Mouse (Mus musculus) stomach, embryonic 15.5 days (tissue): ENCODE results near the gene Zswim5. TPM values are rescaled to one million over a fixed set of nuclear protein-coding genes. Genes with fewer than 3 reads are reported as not detected.

Source experiments
- ATAC-seq: fragments of 200-750 bp; cut with Nextera tagmentation; 2 replicates; pipeline ENCODE4 v1.8.0; 2017; ENCODE audit warnings: low read depth, moderate number of reproducible peaks, moderate TSS enrichment; ENCODE audit not compliant: insufficient read depth, low FRiP score
- H3K27ac ChIP-seq: fragments of 300-500 bp; sonication (generic); 2 replicates; pipeline ENCODE4 v1.5.1; 2015; ENCODE audit warnings: mild to moderate bottlenecking, inconsistent platforms
- H3K27me3 ChIP-seq: fragments of 300-500 bp; sonication (generic); replicated peaks from 2 replicates; pipeline ENCODE4 v1.6.1; 2015; ENCODE audit warnings: inconsistent platforms
- H3K36me3 ChIP-seq: fragments of 300-500 bp; sonication (generic); 2 replicates; pipeline ENCODE4 v1.6.1; 2015; ENCODE audit warnings: inconsistent platforms
- H3K4me1 ChIP-seq: fragments of 300-500 bp; sonication (generic); 2 replicates; pipeline ENCODE4 v1.6.1; 2015; ENCODE audit warnings: inconsistent platforms
- H3K4me2 ChIP-seq: fragments of 300-500 bp; sonication (generic); 2 replicates; pipeline ENCODE4 v1.6.1; 2015; ENCODE audit warnings: mild to moderate bottlenecking, inconsistent platforms
- H3K4me3 ChIP-seq: fragments of 300-500 bp; sonication (generic); replicated peaks from 2 replicates; pipeline ENCODE4 v1.5.1; 2015; ENCODE audit warnings: inconsistent platforms
- H3K9ac ChIP-seq: fragments of 300-500 bp; sonication (generic); 2 replicates; pipeline ENCODE4 v1.6.1; 2015; ENCODE audit warnings: inconsistent platforms
- H3K9me3 ChIP-seq: fragments of 300-500 bp; sonication (generic); 2 replicates; pipeline ENCODE4 v1.6.1; 2016; ENCODE audit warnings: inconsistent platforms
- WGBS: fragments of 180-500 bp; shearing (Covaris S2); methylation state at CpG from one replicate; pipeline ENCODE4 v1.1.7; 2015; 5-methylcytosine and 5-hydroxymethylcytosine counted together
- polyA plus RNA-seq: library from polyadenylated mRNA; unstranded; fragments of >200 nt; fragmentation: Nextera tagmentation; extraction: Ambion mirVana; gene quantifications from 2 replicates; pipeline ENCODE4 v1.2.1, GENCODE M21; 2015

Zswim5 gene
- polyA plus RNA-seq, 1 experiment from 2014 or later: 0.67 TPM

DNA sequence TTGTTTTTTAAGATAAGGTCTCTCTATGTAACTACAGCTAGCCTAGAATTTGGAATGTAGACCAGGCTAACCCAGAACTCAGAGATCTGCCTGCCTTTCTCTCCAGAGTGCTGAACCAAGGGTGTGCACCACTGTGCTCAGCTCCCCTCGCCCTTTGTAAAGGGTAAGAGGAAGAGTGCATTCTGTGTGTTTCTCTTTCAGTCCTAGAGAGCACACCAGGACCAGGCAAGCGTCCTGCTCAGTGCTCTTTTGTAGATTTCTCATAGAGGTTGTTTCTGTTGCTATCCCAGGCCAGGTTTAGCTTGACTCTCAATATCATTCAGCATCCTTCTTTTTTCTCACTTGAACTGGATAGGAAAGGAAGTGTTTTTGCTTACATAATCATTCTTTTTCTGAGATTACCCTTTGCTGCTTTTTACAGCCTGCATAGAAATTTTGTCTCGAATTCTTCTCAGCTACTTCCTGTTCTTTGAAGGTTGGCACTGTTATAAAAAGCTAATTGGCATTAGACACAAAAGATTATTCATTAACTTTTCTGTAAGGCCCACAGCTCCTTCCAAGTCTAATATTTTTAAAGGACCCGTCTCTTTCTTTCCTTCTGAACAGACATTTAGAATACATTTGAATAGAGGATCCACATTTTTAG lies 51.0 kb downstream of the Zswim5 start:
- Histone ChIP-seq H3K27me3 (no peaks in the 10 kb centered on the region), H3K4me1 (no peaks in the 10 kb centered on the region), H3K9me3 (no peaks in the 10 kb centered on the region), H3K27ac (no peak overlapping the region), H3K4me3 (no peak overlapping the region), H3K4me2 (no peak overlapping the region), H3K36me3 (no peaks in the 10 kb centered on the region), H3K9ac (no peak overlapping the region)
- 57% methylated on average over 4 of the region's 4 CpGs for WGBS
- ATAC-seq: no peak

DNA sequence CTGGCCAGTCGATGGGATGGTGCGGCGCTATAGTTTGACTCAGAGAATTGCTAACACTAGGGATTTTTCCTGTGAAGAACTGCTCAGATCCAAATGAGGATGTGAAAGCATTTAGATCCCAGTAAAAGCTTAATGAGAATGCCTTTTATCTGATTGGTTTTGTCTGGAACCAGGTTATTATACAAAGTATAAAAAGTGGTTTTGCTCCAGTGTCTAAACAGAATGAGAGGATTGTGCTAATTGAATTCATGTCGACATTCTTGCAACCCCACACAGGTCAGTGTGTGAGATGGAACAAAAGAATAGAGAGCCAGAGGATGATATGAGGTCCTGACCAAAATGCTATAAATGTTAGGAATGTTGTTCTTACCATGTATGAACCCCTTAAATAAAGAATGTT lies 62.4 kb downstream of the Zswim5 start:
- Histone ChIP-seq H3K4me2 (no peak overlapping the region), H3K27me3 (no peaks in the 10 kb centered on the region), H3K4me1 (no peaks in the 10 kb centered on the region), H3K9ac (no peak overlapping the region), H3K4me3 (no peak overlapping the region), H3K9me3 (no peaks in the 10 kb centered on the region), H3K27ac (no peak overlapping the region), H3K36me3 (no peaks in the 10 kb centered on the region)
- no peak for ATAC-seq
- 74% methylated on average over 4 of the region's 4 CpGs for WGBS

DNA sequence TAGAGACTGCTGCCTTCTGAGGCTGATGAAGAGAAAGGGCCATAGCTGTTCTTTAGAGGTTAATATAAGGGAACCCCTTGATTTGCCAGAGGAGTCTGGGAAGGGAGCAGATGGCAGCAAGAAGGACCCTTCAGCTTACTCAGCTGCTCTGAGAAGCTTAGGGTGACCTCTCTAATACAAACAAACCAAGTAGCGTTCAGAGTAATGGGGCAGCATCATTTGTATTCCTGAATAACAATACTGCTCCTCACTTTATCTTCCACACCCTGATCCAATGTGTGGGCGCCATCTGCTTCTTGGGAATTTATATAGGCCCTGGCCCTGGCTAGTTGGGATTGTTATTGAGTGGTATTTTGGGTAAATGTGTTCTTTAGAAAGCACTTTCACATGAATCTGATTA lies 65.5 kb downstream of the Zswim5 start:
- no peaks in the 10 kb centered on the region for H3K36me3 ChIP-seq
- no peak for ATAC-seq
- H3K4me3 ChIP-seq: no peak overlapping the region
- no peak overlapping the region for H3K4me2 ChIP-seq
- no peaks in the 10 kb centered on the region for H3K27me3 ChIP-seq
- H3K9ac ChIP-seq: no peak overlapping the region
- no peaks in the 10 kb centered on the region for H3K9me3 ChIP-seq
- H3K27ac ChIP-seq: no peak overlapping the region
- 53% methylated on average over 2 of the region's 2 CpGs for WGBS
- H3K4me1 ChIP-seq: no peaks in the 10 kb centered on the region

DNA sequence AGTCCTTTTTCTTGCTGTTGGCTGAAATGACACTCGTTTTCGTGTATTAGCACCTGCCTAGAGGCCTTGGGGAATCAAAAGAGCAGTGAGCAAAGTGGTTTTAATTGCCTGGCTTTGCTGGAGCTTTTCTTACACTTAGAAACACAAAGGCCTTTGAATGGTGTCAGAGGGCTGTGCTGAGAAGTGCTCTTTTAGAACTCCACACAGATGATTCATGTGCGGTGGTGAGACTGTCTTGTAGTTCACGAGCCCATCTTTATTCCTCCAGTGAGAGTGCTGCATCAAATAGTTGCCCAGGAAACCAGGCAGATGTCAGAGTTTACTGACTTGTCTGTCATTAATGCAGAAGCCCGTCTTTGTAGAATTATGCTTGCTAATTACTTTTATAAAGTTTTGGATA lies 66.9 kb downstream of the Zswim5 start:
- WGBS: 63% methylated on average over 5 of the region's 5 CpGs
- Histone ChIP-seq H3K4me1 (no peaks in the 10 kb centered on the region), H3K27ac (no peak overlapping the region), H3K9me3 (no peaks in the 10 kb centered on the region), H3K27me3 (no peaks in the 10 kb centered on the region), H3K36me3 (no peaks in the 10 kb centered on the region), H3K4me2 (no peak overlapping the region), H3K9ac (no peak overlapping the region), H3K4me3 (no peak overlapping the region)
- no peak for ATAC-seq

DNA sequence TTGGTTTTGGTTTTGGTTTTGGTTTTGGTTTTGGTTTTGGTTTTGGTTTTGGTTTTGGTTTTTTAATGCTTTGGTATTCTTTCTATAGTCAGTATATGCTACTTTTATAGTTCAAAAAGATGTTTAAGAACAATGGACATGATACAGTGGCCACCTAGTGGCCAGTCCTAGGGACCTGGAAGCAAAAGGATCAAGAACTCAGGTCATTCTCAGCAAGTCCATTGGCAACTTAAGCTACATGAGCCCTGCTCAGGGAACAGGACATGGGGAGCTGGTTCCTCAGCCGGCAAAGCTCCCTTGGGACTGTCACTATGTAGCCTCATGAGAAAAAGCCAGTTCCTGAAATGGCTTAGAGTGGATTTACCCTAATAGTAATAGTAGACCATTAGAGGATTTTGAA lies 74.5 kb downstream of the Zswim5 start:
- 39% methylated on average over 1 of the region's 1 CpGs for WGBS
- no peaks in the 10 kb centered on the region for H3K27me3 ChIP-seq
- no peak overlapping the region for H3K27ac ChIP-seq
- H3K36me3 ChIP-seq: no peaks in the 10 kb centered on the region
- no peak overlapping the region for H3K9ac ChIP-seq
- no peak overlapping the region for H3K4me3 ChIP-seq
- ATAC-seq: no peak
- no peak overlapping the region for H3K4me2 ChIP-seq
- H3K9me3 ChIP-seq: no peaks in the 10 kb centered on the region
- H3K4me1 ChIP-seq: no peaks in the 10 kb centered on the region

DNA sequence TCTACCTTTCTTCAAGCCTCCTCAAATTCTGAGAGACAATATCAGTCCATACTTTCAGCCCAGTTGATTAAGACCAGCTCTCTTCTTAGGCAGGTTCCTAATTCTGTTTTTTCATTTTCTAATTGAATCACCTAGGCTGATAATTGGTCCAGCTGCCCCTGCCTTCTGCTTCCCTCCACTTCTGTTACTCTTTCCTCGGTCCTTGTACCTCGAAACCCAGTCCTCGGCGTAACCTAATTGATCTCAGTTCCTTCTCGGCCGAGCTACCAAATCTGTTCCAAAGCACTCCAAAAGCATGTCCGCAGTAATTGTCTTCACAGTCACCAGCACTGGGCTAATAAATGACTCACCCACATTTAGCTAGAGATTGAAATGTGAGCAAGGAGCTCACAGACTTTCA lies 77.8 kb downstream of the Zswim5 start:
- ATAC-seq: no peak
- no peak overlapping the region for H3K27ac ChIP-seq
- no peak overlapping the region for H3K9ac ChIP-seq
- H3K36me3 ChIP-seq: no peaks in the 10 kb centered on the region
- no peak overlapping the region for H3K4me3 ChIP-seq
- no peaks in the 10 kb centered on the region for H3K4me1 ChIP-seq
- WGBS: 87% methylated on average over 7 of the region's 7 CpGs
- H3K9me3 ChIP-seq: no peaks in the 10 kb centered on the region
- no peak overlapping the region for H3K4me2 ChIP-seq
- H3K27me3 ChIP-seq: no peaks in the 10 kb centered on the region

DNA sequence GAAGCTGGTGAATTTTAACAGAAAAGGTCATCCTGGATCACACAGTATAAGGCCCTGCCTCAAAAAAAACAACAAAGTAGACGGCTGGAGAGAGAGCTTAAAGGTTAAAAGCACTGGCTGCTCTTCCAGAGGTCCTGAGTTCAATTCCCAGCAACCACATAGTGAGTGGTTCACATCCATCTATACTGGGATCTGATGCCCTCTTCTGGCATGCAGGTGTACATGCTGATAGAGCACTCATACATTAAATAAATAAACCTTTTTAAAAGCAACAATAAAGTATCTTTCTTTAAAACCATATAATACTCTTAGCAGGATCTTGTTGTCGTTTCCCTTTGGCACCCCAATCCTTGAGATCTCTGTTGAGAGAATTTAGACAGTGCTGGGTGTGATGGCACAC lies 99.3 kb downstream of the Zswim5 start:
- Histone ChIP-seq H3K27ac (no peak overlapping the region), H3K9me3 (no peaks in the 10 kb centered on the region), H3K4me2 (no peak overlapping the region), H3K27me3 (no peaks in the 10 kb centered on the region), H3K36me3 (no peaks in the 10 kb centered on the region), H3K4me1 (no peaks in the 10 kb centered on the region), H3K9ac (no peak overlapping the region), H3K4me3 (no peak overlapping the region)
- 59% methylated on average over 2 of the region's 2 CpGs for WGBS
- no peak for ATAC-seq

DNA sequence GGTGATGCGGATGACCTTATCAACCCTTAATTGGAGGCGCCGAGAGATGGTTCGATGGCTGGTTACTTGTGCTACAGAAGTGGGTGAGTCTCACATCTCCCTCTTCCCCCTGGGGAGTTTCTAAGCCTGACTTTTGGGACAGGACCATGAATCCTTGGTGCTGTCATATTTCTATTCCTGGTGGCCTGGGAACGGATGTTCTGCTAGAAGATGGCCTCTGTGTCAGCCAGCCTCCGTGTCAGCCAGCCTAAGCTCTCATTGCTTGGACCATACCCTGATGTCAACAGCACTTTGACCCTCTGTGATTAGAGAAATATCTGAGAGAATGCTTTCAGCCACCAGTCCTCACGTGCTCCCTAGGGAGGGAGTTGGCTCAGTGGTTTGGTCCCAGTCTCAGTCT lies 108.5 kb downstream of the Zswim5 start:
- WGBS: 88% methylated on average over 7 of the region's 7 CpGs
- Histone ChIP-seq H3K9ac (no peak overlapping the region), H3K27me3 (no peaks in the 10 kb centered on the region), H3K4me1 (no peaks in the 10 kb centered on the region), H3K36me3 (0 out of 2 replicates have a peak, but pooled peaks cover 2% of the 10 kb centered on the region), H3K4me2 (no peak overlapping the region), H3K27ac (no peak overlapping the region), H3K4me3 (no peak overlapping the region), H3K9me3 (no peaks in the 10 kb centered on the region)
- no peak for ATAC-seq

DNA sequence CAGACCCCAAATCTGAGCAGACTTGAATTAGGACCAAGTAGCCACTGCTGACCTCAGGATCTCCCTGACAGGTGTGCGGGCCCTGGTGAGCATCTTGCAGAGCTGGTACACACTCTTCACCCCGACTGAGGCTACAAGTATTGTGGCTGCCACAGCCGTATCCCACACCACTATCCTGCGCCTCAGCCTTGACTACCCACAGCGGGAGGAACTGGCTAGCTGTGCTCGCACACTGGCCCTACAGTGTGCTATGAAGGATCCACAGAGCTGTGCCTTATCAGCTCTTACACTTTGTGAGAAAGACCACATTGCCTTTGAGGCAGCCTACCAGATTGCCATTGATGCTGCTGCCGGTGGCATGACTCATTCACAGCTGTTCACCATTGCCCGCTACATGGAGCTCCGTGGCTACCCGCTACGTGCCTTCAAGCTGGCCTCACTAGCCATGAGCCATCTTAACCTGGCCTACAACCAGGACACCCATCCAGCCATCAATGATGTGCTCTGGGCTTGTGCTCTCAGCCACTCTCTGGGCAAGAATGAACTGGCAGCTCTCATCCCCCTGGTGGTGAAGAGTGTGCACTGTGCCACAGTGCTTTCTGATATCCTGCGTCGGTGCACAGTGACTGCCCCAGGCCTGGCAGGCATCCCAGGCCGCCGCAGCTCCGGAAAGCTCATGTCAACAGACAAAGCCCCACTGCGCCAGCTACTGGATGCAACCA lies 109.4 kb downstream of the Zswim5 start:
- Histone ChIP-seq H3K27ac (no peak overlapping the region), H3K9ac (no peak overlapping the region), H3K9me3 (no peaks in the 10 kb centered on the region), H3K4me1 (no peaks in the 10 kb centered on the region), H3K36me3 (0 out of 2 replicates have a peak, but pooled peaks cover 2% of the 10 kb centered on the region), H3K4me2 (no peak overlapping the region), H3K27me3 (no peaks in the 10 kb centered on the region), H3K4me3 (no peak overlapping the region)
- WGBS: 63% methylated on average over 17 of the region's 17 CpGs
- ATAC-seq: peak; percentile 71; the same call in 1 of the 2 replicates

DNA sequence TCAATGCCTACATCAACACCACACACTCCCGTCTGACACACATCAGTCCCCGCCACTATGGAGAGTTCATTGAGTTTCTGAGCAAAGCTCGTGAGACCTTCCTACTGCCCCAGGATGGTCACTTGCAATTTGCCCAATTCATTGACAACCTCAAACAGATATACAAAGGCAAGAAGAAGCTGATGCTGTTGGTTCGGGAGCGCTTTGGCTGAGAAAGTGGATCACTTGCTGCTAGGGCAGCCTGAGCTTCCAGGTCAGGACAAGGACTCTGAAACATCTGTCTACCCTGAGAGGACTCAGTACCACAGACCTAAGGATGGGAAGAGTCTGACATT lies 109.9 kb downstream of the Zswim5 start:
- 68% methylated on average over 5 of the region's 5 CpGs for WGBS
- no peaks in the 10 kb centered on the region for H3K27me3 ChIP-seq

DNA sequence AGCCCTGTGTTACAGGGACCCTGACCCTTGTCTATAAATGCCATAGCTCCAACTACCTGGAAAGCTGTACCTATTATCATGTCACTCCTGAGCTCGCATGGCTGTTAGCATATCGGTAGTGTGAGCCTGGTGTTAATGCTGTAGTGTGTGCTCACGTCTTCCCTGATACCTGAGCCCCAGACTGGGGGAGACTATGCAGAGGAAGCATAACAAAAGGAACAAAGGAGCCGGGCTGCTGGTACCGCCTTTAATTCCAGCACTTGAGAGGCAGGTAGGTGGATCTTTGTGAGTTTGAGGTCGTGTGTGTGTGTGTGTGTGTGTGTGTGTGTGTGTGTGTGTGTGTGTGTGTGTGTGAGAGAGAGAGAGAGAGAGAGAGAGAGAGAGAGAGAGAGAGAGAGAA lies 112.6 kb downstream of the Zswim5 start:
- 68% methylated on average over 6 of the region's 6 CpGs for WGBS
- H3K36me3 ChIP-seq: 0 out of 2 replicates have a peak, but pooled peaks cover 2% of the 10 kb centered on the region
- no peak overlapping the region for H3K27ac ChIP-seq
- no peak overlapping the region for H3K9ac ChIP-seq
- H3K4me1 ChIP-seq: peaks cover 12% of the 10 kb centered on the region
- H3K9me3 ChIP-seq: no peaks in the 10 kb centered on the region
- H3K27me3 ChIP-seq: no peaks in the 10 kb centered on the region
- ATAC-seq: no peak
- H3K4me2 ChIP-seq: no peak overlapping the region
- H3K4me3 ChIP-seq: no peak overlapping the region

More for the DNA sequence above, 109.9 kb downstream of the Zswim5 start:
- Histone ChIP-seq H3K9me3 (no peaks in the 10 kb centered on the region), H3K36me3 (0 out of 2 replicates have a peak, but pooled peaks cover 2% of the 10 kb centered on the region), H3K9ac (no peak overlapping the region), H3K4me3 (no peak overlapping the region), H3K4me2 (no peak overlapping the region), H3K27ac (no peak overlapping the region), H3K4me1 (no peaks in the 10 kb centered on the region)
- ATAC-seq: no peak

DNA sequence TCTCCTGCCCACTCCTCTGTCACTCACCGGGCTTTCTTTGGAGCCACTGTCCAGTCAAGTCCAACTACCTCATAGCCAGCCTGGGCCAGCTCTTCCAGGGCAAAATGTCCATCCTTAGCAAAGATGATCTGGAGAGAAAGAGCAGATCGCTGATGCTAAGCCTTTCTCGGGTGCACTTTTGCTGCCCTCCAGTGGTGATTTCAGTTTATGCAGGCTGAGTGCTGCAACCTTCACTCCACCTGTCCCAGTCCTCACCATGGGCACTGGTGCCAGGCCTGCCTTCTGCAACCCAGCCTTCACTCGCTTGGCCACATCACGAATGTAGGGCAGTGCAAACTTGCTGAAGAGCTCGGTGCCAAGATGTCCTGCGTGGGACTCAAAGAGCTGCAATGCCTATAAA lies 114.2 kb downstream of the Zswim5 start:
- WGBS: 12% methylated on average over 7 of the region's 7 CpGs
- Histone ChIP-seq H3K27me3 (no peaks in the 10 kb centered on the region), H3K27ac (no peak overlapping the region), H3K4me2 (no peak overlapping the region), H3K9ac (no peak overlapping the region), H3K36me3 (0 out of 2 replicates have a peak, but pooled peaks cover 2% of the 10 kb centered on the region), H3K9me3 (no peaks in the 10 kb centered on the region), H3K4me1 (peaks cover 24% of the 10 kb centered on the region), H3K4me3 (no peak overlapping the region)
- no peak for ATAC-seq
